ENCODE assay signal across 15 mouse cellular contexts in genomic region chr9:23384880-23385279, GRCm38 (mm10).
"Had no signal": no experiment of that assay in that cellular context is flagged by ENCODE, and none has a peak within 500 bp of the region (broad histone marks: within the 10 kb centered on the region; RNA-seq: fewer than 3 reads in every experiment).

No protein-coding gene starts in this region.

- H3K36me3 ChIP-seq: limb, embryonic 15.5 days; midbrain, embryonic 12.5 days; neural tube, embryonic 13.5 days had no signal

- H3K27ac ChIP-seq: kidney, postnatal 0 days; limb, embryonic 15.5 days; liver, embryonic 14.5 days; midbrain, embryonic 12.5 days; neural tube, embryonic 13.5 days had no signal

- H3K9ac ChIP-seq: limb, embryonic 15.5 days; liver, embryonic 14.5 days; midbrain, embryonic 12.5 days; neural tube, embryonic 13.5 days had no signal

- H3K27me3 ChIP-seq: limb, embryonic 15.5 days; midbrain, embryonic 12.5 days; neural tube, embryonic 13.5 days had no signal

- H3K4me3 ChIP-seq: limb, embryonic 15.5 days; midbrain, embryonic 12.5 days; neural tube, embryonic 13.5 days had no signal

- DNase-seq: kidney, adult 11 months; kidney, adult 9 months; kidney, postnatal 36 days; layer of hippocampus, adult 9-11 months; layer of hippocampus, postnatal 36 days; lung, adult 2 months; right cerebral cortex, postnatal 25 days; thymus, adult 2 months; thymus, postnatal 25 days had no signal

- H3K9me3 ChIP-seq: limb, embryonic 15.5 days; midbrain, embryonic 12.5 days; neural tube, embryonic 13.5 days had no signal

- H3K4me2 ChIP-seq: limb, embryonic 15.5 days; midbrain, embryonic 12.5 days; neural tube, embryonic 13.5 days had no signal

- ATAC-seq: midbrain, embryonic 16.5 days had no signal
